Mouse (Mus musculus) telencephalon, adult 2 months (tissue): ENCODE measurements at regions not wholly inside any gene's neighbourhood (a gene's known extent, or its start where the extent isn't known, plus 50 kb on each side); places are given as distances from the start of the nearest gene placed in this dataset.

ENCODE experiments used
- DNase-seq: peaks from one replicate; pipeline ENCODE4 v3.0.0-alpha.2; 2011; ENCODE audit warnings: low read depth, low spot score

GRCm38 (mm10) chr9:22937686-22938391, 285.0 kb upstream of the Bmper start:
- no peak for DNase-seq

GRCm38 (mm10) chr9:22944992-22945391, 277.9 kb upstream of the Bmper start:
- DNase-seq = no peak

- no peak for DNase-seq
Measured at GRCm38 (mm10) chr9:22945426-22945955, 277.4 kb upstream of the Bmper start.

GRCm38 (mm10) chr9:22952571-22953442, 270.1 kb upstream of the Bmper start:
- DNase-seq = no peak

- peak; percentile 12 for DNase-seq
Measured at GRCm38 (mm10) chr9:22962269-22962815, 260.5 kb upstream of the Bmper start.

GRCm38 (mm10) chr9:22971312-22971711, 251.6 kb upstream of the Bmper start:
- no peak for DNase-seq

- DNase-seq = no peak
Measured at GRCm38 (mm10) chr9:22976748-22977147, 246.1 kb upstream of the Bmper start.

- no peak for DNase-seq
Measured at GRCm38 (mm10) chr9:22979627-22980026, 243.2 kb upstream of the Bmper start.

- DNase-seq = no peak
Measured at GRCm38 (mm10) chr9:22989508-22989907, 233.4 kb upstream of the Bmper start.

- DNase-seq = no peak
Measured at GRCm38 (mm10) chr9:22993531-22993930, 229.3 kb upstream of the Bmper start.

GRCm38 (mm10) chr9:22995564-22995963, 227.3 kb upstream of the Bmper start:
- DNase-seq = no peak

GRCm38 (mm10) chr9:22998306-22998705, 224.6 kb upstream of the Bmper start:
- no peak for DNase-seq

- no peak for DNase-seq
Measured at GRCm38 (mm10) chr9:22999181-22999580, 223.7 kb upstream of the Bmper start.

GRCm38 (mm10) chr9:23000200-23000599, 222.7 kb upstream of the Bmper start:
- peak; percentile 21 for DNase-seq

GRCm38 (mm10) chr9:23003195-23004061, 219.4 kb upstream of the Bmper start:
- DNase-seq = no peak

- no peak for DNase-seq
Measured at GRCm38 (mm10) chr9:23005005-23005404, 217.9 kb upstream of the Bmper start.

- DNase-seq = no peak
Measured at GRCm38 (mm10) chr9:23009462-23010183, 213.3 kb upstream of the Bmper start.

- no peak for DNase-seq
Measured at GRCm38 (mm10) chr9:23011316-23011959, 211.4 kb upstream of the Bmper start.

- no peak for DNase-seq
Measured at GRCm38 (mm10) chr9:23012130-23012529, 210.7 kb upstream of the Bmper start.

- DNase-seq = no peak
Measured at GRCm38 (mm10) chr9:23016733-23017132, 206.1 kb upstream of the Bmper start.
